Mouse (Mus musculus) hematopoietic multipotent progenitor cell, adult 10-12 weeks (in vitro differentiated cells): ENCODE data around the gene Dnajc27. TPM values are rescaled to one million over a fixed set of nuclear protein-coding genes. Genes with fewer than 3 reads are reported as not detected.

Experiments used
- polyA plus RNA-seq: library from polyadenylated mRNA; stranded (reverse); fragments of >175 nt; gene quantifications from 2 replicates; pipeline ENCODE4 v1.2.3, GENCODE M21; 2012; ENCODE audit warnings: low replicate concordance

Dnajc27 gene
- polyA plus RNA-seq: 6.2 and 9.9 TPM in 2 replicates

DNA sequence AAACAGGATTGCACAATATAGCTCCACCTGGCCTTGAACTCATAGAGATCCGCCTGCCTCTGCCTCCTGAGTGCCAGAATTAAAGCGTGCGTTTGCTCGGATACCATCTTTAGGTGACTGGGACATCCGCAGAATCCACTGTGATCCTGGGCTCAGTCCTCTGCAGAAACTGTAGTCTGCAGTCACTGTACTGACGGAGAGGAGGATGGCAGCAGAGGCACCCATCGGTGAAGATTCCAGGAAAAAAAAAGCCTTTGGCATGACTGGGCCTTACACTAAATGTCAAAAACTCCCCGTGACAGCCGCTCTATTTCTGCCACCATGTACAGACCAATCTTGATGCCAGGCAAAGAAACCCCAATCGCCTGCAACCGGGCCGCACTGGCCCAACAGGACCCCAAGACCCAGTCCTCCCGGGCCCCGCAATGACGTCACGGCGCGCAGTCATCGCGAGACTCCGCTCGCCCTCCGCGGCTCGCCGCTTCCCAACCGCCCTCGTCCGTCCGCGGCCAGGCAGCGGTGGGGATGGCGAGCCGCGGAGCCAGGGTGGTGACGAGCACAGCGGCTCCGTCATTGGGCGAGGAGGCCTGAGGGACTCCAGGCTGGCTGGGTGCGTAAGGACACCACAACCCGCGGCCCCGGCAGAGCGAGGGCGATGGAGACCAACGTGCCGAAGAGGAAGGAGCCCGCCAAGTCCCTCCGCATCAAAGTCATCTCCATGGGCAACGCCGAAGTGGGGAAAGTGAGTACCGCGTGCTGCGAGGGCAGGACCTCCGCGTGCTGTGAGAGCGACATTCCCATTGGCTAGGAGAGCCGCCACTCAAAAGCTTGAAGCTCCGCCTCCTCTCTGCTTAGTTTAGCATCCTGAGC, at the start of gene Dnajc27:
TSS of gene Dnajc27 (plus strand) at position 452 of the 870 bp plus-strand sequence.

DNA sequence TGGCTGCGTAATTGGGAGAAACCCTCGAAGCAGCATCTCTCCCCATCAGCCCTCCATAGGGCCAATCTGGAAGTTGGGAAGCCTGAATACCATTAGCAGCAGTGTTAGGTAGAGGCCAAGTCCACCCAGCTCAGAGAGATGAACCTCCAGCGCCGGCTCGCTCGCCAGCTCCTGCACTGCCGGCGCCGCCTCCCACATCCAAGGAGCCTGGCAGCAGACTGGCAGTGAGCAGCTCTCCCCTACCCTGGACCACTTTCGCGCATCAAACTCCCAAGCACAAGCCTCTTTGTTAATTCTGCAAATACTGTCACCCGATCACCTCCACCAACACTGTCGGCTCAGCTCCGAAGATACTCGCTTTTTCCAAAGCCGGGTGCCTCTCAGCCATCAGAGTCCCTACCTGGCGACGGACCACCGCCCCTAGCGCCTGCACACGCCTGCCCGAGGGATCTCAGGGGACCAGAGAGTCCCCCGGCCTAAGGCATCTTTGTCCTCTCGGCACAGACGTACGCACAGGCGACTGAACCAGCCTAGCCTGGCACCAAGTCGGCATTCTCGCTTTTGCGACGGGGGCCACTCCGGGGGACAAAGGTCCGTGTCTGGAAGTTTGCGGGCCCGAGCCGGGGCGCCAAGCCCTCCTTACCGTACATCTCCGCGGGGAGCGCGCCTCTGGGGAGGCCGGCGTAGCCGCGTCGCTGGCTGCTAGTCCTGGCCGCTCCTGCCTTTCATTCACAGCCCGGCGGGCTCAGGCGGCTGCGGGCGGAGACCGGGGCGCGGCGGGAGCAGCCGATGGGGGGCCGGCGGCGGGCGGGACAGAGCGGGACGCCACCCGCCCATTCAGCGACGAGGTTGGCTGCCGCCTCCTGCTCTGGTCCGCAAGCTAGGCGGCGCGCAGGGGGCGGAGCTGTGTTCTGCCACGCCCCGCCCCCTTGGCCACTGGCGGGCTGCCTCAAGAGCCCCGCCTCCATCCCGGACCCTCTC, 44.0 kb upstream of the Dnajc27 start, which contains the start of gene Efr3b:
TSS of gene Efr3b (minus strand) at position 855 of the 981 bp plus-strand sequence.

DNA sequence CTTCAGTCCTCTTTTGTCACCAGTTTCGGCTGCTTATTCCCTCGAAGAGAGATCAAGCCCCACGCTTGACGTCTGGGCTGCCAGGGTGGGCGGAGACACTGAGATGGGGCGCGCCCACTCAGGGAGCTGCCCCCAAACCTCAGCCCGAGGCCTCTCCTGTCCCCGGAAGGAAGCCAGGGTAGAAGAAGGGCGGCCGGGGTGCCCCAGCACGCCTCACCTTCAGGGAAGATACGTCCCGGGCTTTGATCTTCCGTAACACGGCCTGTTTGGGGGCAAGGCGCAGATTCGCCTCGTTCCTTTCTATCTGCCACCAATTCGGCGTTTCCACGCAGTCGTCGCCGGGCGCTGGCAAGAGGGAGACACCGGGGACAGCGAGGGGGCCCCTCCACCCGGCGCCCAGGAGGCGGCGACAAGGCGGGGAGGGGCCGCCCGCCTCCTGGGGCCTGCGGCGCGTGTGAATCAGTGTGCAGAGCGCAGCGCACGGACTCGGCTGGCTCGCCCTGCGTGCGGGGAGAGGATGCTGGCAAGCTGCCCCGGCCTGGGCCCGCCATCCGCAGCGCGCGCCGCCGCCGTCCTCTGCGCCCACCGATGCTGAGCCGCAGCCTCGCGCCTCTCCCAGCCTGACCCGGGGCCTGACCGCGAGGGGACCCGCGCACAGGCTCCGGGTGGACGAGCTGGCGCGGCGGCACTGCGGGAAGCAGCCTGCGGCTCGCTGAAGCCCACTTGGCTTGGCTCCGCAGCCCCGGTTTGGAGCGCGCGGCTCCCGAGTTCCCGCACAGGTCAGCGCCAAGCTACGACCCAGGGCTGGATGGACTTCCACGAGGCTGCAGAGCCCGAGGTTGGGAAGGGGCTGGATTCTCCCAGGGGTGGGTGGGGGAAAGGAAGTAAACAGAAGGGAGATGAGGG, 50.8 kb downstream of the Dnajc27 start, which contains the start of gene Adcy3:
TSS of gene Adcy3 (plus strand) at position 163 of the 906 bp plus-strand sequence.

Other genes with a start within 250 kb of the Dnajc27 start
- gene Pomc, start 127.6 kb upstream of the Dnajc27 start, polyA plus RNA-seq: 0.57 and 1.5 TPM in 2 replicates
- 0.04 and 0.51 TPM in 2 replicates for gene Efr3b, start 43.7 kb upstream of the Dnajc27 start, polyA plus RNA-seq
- 11.1 and 22.2 TPM in 2 replicates for gene Adcy3, start 50.5 kb downstream of the Dnajc27 start, polyA plus RNA-seq
- 0.66 and 2.1 TPM in 2 replicates for gene Ptrhd1, start 151.4 kb downstream of the Dnajc27 start, polyA plus RNA-seq
- 2.5 and 3.7 TPM in 2 replicates for gene Cenpo, start 151.7 kb downstream of the Dnajc27 start, polyA plus RNA-seq